Mouse (Mus musculus): ENCODE data around the gene Rcan2.

- no peak for TF ChIP-seq CTCF (conservative IDR thresholded peaks at IDR 0.05; ENCODE audit: low read length)
- no peak for TF ChIP-seq NANOG (IDR thresholded peaks at IDR 0.05; ENCODE audit: borderline replicate concordance, low read length)
Measured at GRCm38 (mm10) chr17:43848903-43849302, 47.8 kb downstream of the Rcan2 start.

Data from E14TG2a.4 (cell line).